Mouse (Mus musculus) CD4-positive, CD25-positive, alpha-beta regulatory T cell, adult 4 months (primary cell): ENCODE results near the gene Slc25a33. TPM values are rescaled to one million over a fixed set of nuclear protein-coding genes. Genes with fewer than 3 reads are reported as not detected.
"Not testable (repeated sequence)": the region's sequence is repeated elsewhere in the genome, so short reads cannot be mapped to it uniquely, and the experiment has no call there.

Experiments used
- ATAC-seq: one replicate; pipeline ENCODE4 v1.8.0; 2017
- polyA plus RNA-seq, 2 experiments: library from polyadenylated mRNA; unstranded; fragments of 100-300 nt; shearing (Covaris generic); gene quantifications; one replicate each; pipeline ENCODE4 v1.2.1; 2017

The Slc25a33 gene
- 1 to 10 TPM; 4.6 to 5.7 TPM for polyA plus RNA-seq

DNA sequence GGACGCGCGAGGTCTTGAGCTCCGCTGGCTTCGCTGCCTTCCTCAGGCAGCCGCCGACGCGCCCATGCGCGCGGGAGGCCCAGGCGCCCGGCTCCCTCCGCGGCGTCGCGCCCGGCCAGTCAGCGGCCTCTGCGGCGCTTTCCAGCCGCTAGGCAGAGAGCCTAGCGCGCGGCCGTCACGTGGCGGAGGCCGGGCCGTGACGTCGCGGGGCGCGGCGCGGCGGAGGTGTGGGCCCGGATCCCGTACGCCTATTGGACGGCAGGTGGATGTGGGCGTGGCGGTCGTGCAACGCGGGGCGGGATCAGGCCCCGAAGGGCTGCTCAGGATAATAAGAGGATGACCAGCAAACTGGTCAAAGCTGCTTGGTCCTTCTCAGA lies at the start of gene Slc25a33:
Gene Slc25a33 (minus strand): TSS at position 184 of the 377 bp plus-strand sequence.
- peak; percentile 99 for ATAC-seq

- ATAC-seq, result no peak
Measured at GRCm38 (mm10) chr4:149822586-149823196, 48.6 kb upstream of the Slc25a33 start.

DNA sequence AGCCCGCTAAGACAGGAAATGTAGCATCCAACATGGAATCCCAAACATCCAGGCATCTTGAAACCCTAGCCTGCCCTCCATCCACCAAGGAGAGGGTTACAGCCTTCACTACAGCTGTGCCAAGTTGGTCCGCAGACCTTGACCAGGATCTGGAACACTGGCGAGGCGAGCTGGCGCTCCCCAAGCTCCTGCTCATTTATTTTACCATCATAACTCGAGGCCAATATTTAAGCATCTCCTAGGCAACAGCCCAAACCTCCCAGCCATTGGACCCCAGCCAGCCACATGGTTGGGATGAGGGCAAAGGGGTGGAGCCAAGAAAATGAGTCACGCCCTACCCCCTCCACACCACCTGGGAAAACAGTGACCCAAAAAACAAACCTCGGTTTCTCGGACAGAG lies 48.0 kb upstream of the Slc25a33 start:
- ATAC-seq, result no peak

- no peak for ATAC-seq
Measured at GRCm38 (mm10) chr4:149820569-149820968, 46.5 kb upstream of the Slc25a33 start.

DNA sequence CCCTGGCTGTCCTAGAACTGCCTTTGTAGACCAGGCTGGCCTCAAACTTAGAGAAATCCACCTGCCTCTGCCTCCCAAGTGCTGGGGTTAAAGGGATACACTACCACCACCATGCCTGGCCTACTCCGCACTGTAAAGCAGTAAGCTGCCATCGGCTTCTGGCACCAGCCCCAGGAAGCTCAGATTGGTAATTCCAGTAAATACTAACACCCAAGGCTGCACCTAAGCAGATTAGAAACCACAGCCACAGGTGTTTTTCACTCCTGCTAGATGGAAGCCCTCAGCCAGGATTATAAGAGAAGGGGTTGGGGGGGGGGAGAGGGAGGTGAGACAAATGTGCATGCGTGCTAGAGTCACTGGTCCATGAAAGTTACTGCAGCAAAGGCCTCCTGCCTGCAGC lies 45.1 kb upstream of the Slc25a33 start:
- ATAC-seq, result no peak

GRCm38 (mm10) chr4:149816598-149816997 lies 42.5 kb upstream of the Slc25a33 start:
- ATAC-seq, result no peak

DNA sequence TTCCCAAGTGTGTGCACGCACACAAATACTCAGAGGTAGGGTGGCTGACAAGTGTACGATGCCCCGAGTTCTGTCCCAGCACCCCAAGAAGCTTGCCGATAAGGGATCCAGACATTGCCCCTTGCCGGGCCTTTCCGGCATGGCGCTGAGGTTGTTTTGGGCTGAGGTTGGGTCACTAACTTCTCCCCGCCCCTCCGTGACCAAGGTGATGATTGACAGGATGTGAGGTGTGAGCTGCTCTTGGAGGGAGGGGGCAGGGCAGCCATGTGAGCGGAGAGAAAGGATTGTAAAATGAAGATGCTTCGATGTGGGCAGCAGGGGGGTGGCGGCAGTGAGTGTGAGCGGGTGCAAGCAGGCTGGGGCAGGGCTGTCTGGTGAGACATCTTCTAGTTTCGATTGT lies 41.5 kb upstream of the Slc25a33 start:
- no peak for ATAC-seq

- ATAC-seq, result no peak
Measured at GRCm38 (mm10) chr4:149813409-149814184, 39.5 kb upstream of the Slc25a33 start.

- ATAC-seq, result not testable (repeated sequence)
Measured at GRCm38 (mm10) chr4:149810372-149810771, 36.3 kb upstream of the Slc25a33 start.

- ATAC-seq, result no peak
Measured at GRCm38 (mm10) chr4:149808584-149809227, 34.6 kb upstream of the Slc25a33 start.

GRCm38 (mm10) chr4:149808060-149808567 lies 34.0 kb upstream of the Slc25a33 start:
- ATAC-seq, result no peak

- ATAC-seq, result peak; percentile 73
Measured at GRCm38 (mm10) chr4:149806699-149807381, 32.8 kb upstream of the Slc25a33 start.

GRCm38 (mm10) chr4:149802269-149802668 lies 28.2 kb upstream of the Slc25a33 start:
- no peak for ATAC-seq

- no peak for ATAC-seq
Measured at GRCm38 (mm10) chr4:149800576-149800975, 26.5 kb upstream of the Slc25a33 start.

- no peak for ATAC-seq
Measured at GRCm38 (mm10) chr4:149800172-149800464, 26.0 kb upstream of the Slc25a33 start.

GRCm38 (mm10) chr4:149799346-149800171 lies 25.5 kb upstream of the Slc25a33 start:
- no peak for ATAC-seq

DNA sequence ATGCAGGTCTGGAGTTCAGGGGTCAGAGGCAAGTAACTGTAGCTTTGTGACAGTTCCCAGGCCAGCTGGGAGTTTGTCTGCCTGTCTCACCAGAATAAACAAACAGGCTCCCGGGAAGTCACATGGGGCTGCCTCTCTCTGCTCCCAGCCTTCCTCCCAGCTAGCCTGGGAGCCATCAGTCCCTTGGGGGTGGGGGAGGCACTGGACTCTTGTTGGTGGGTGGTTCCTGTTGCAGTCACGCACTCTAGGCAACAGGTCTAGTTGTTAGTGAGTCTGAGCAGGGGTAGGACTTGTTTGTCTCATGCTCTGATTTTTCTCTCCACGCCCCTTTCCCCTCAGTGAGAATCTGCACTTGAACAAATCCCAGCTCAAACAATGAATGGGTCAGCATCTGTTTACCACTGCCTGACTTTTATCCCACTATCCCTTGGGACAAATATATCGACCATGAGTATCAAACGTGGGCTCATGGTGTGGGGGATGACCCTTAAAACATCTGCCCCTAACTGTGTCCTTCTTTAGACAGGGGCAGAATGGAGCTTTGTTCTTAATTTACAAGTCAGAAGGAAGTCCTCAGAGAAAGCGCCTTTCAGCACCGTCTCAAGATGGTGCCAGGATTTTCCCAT lies 24.7 kb upstream of the Slc25a33 start:
- ATAC-seq, result no peak

- no peak for ATAC-seq
Measured at GRCm38 (mm10) chr4:149798116-149798515, 24.0 kb upstream of the Slc25a33 start.

- no peak for ATAC-seq
Measured at GRCm38 (mm10) chr4:149797220-149797610, 23.1 kb upstream of the Slc25a33 start.

DNA sequence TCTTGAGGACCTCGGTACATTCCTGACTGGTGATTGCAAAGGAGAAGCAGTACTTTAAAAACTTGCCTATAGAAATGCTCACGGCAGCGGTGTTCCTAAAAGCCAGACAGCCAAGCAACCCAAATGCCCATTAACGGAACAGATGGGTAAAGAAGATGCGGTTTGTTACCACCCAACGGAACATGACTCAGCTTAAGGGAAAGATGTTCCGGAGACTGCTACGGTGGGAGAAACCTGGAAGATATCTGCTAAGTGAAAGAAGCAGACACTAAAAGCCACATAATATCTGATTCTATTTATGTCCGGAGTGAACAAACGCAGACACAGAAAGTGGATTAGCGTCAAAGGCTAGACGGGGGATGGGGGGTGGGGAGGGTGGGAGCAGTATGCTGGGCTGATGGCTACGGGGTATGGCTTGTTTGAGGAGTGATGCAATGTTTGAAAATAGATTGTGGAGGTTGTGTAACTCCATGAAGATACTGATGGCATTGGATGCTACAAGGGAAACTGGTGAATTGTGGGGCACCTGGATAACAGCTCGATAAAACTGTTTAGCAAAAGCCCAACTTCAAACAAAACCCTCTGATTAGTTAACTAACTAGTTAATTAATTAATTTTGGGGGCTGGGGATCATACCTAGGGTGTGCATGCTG lies 22.6 kb upstream of the Slc25a33 start:
- ATAC-seq, result no peak

GRCm38 (mm10) chr4:149794966-149795477 lies 20.9 kb upstream of the Slc25a33 start:
- no peak for ATAC-seq
